Mouse (Mus musculus) right cerebral cortex, adult 18-20 months (tissue): ENCODE measurements around the gene Fig4.

Experiments
- DNase-seq: peaks from one replicate; pipeline ENCODE4 v3.0.0; 2022; ENCODE audit warnings: mixed read lengths

Fig4 gene

GRCm38 (mm10) chr10:41209538-41209937 is 93.5 kb downstream of the Fig4 start:
- no peak for DNase-seq

DNA sequence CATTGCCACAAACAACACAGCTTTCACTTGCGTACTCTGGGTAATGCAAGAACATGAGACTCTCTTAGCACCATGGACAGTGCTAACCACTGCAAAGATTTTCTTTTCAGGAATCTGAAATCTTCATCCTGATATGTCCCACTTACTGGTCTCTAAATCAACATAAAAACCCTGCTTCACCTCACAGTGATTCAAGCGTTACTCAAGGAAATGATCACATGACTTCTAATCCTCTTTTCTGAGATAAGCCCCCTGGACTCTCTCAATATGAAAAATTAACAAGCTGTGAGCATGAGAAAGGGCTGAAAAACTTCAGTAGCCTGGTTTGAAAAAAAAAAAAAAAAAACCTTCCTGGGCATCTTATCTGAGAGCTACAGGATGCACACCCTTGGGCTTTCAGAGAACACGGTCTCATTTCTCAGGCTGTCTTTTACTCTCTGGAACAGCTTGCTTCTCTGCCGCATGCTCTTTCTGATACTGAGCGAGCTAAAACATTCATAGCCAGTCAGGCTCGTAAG is 94.1 kb downstream of the Fig4 start:
- DNase-seq = no peak

- no peak for DNase-seq
Observed at GRCm38 (mm10) chr10:41205647-41206046, 97.4 kb downstream of the Fig4 start.

DNA sequence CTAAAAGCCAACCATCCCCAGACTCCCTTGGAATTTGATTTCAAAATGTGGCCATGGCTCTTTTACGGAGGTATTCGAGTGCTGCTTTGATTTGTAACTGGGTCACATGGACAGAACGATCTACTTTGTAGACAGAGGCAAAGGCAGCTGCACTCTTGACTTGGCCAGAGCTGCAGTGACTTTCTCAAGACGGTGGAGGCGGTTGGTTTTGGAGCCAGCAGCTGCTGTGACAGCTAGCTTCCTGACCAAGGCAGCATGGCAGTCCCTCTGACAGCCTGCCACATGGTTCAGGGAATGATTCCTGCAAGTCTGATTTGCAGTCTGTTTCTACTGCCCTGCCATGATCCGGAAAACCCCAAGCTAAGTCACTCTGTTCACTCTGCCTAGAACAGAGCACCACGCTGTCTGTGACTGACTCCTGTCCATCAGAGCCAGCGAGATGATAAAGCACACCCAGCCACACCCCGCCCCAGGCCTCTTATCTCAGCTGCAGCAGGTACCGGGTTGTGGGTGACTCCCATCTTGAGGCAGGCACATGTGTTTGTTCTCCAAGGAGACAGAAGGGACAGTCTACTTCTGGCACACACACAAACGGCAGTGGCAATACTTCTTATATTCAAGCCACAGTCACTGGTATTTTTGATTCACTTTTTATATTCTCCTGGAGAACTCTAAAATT is 98.3 kb downstream of the Fig4 start:
- DNase-seq = no peak

DNA sequence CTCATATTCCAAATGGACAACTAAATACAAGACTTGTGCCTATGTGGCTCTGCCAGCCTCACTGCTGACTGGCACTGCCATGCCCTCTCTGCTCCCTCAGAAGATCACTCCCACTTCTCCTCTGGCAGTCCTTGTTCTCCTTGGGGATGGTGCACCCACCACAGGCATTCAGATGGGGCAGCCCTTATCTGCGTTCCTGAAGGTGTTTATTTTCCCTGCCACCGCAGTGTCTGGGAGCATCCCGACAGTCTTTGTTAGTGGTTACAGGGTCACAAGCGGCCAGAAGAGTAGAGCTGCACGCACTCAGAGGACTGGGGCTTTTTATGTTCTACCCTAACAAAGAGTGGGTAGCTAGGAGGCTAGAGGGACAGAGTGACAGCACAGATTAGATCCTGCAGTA is 98.9 kb downstream of the Fig4 start:
- no peak for DNase-seq

GRCm38 (mm10) chr10:41198719-41199118 is 104.3 kb downstream of the Fig4 start:
- no peak for DNase-seq

DNA sequence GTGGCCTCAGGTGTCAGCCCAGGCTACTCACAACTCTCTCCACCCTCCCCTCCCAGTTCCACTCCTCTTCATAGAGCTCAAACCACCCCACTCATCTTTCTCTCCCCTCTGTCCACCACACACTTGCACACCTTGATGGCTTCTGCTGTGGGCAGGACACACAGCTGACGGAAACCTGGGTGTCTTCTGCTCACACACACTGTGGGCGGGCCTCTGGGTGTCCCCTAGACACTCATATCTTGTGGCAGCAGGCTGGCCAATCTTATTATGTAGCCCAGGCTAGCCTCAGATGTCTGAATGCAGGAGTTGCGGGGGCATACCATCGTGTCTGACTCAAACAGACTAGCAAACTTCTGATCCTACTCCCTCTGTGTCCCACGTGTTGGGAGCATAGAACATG is 105.3 kb downstream of the Fig4 start:
- no peak for DNase-seq

GRCm38 (mm10) chr10:41196295-41196694 is 106.8 kb downstream of the Fig4 start:
- no peak for DNase-seq

DNA sequence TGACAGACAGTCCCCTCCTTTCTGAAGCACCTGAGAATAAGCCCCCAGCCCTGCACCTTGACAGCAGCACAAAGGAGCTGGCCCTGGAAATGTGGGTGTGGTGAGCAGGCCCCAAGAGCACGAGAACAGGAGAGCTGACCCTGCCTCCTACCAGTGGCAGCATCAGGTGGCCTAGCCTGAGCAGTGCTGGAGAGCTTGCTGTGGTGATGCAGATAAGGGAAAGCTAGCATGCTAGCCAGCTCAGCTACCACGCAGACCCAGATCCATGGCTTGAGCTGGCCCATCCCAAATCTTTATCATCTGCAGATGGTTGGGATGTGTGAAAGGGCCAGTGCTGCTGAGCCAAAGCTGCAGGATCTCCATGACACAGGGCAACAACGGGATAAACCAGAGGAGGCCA is 113.7 kb downstream of the Fig4 start:
- no peak for DNase-seq

DNA sequence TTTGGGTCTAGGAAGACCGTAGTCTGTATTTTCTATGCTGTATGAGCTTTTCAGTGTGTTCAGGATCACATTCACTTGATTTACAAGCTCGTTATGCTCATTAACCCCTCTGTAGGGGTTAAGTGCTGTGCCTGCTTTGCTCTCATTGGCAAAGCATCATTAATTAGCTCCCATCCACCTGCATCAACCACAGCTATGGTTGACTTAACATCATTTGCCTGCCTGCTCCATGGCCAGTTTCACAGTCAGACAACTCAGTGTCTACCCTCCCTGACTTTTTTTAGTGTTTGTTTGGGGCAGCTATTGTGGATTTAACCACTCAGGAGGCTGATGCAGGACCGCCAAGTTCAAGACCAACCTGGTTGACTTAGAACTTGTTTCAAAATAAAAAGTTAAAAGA is 119.1 kb downstream of the Fig4 start:
- DNase-seq = no peak

GRCm38 (mm10) chr10:41182644-41183043 is 120.4 kb downstream of the Fig4 start:
- DNase-seq = no peak

DNA sequence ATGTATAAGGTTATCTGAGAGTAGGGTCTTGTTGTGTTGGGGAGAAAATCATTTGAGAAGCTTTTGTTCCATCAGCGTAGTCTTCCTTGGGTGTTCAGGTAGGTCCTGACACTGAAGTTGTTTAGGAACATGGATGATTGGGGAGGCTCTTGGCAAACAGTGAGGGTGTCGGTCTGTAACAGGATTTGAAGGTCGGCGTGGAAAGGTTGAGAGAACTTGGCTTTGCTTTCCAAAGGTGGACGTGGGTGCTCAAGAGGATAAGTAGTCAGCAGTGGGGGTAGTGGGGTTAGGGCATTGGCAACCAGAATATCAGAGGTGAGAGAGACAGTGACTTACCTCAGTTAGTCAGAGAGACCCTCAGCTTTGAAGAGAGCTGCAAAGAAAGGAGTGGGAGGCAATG is 136.9 kb downstream of the Fig4 start:
- no peak for DNase-seq

- DNase-seq = no peak
Observed at GRCm38 (mm10) chr10:41163108-41163507, 140.0 kb downstream of the Fig4 start.

GRCm38 (mm10) chr10:41157296-41157695 is 145.8 kb downstream of the Fig4 start:
- no peak for DNase-seq

DNA sequence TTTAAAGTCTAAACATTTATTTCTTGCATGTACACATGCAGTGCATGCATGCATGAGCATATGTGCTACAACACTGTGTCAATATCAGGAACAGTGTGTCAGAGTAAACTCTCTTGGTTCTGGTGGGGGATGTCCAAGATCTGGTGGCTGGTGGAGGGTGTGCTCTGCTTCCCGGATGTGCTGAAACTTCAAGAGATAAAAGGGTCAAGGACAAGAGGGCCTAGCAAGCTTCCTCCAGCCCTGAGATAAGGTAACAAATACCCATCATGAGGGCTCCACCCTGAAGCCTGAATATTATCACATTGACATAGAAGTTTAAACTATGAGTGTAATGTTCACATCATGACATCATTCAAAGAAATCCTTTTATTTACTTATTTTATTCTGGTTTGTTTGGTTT is 146.4 kb downstream of the Fig4 start:
- DNase-seq = no peak

GRCm38 (mm10) chr10:41153229-41153750 is 149.8 kb downstream of the Fig4 start:
- no peak for DNase-seq

DNA sequence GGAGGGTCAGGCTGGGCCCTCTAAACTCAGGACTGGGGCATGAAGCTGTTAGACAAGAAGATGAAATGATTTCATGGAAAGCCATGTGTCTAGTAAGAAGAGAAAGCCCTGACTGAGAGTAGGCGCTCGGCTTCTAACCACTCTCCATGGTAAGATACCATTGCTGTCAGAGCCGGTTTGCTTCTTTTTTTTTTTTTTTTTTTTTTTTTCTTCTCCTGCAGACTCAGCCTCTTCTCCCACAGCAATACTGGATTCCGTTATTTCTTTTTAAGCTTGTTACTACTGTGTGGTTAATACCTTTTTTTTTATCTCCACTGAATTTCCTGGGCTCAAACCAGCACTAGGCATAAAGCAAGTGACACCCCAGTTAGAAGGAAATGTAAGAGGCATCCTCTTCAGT is 151.2 kb downstream of the Fig4 start:
- no peak for DNase-seq

DNA sequence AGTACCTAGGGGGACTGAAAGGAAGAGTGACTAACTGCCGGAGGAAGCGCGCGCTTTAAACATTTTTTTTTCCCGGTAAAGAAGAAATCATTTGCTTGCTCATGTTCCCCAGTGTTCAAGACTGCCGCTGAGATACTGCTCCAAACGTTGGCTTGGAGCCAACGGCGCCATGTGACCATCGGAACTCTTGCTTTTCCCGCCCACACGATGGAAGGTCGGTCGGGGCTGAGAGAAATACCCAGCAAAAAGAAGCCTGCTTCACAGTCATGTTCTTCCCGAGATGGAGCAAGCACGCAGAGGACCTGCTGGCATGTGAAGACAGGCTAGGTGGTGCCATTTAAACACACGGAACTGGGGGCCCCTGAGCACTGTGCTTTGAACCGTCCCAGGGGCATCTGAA is 151.6 kb downstream of the Fig4 start:
- DNase-seq = peak; percentile 29

DNA sequence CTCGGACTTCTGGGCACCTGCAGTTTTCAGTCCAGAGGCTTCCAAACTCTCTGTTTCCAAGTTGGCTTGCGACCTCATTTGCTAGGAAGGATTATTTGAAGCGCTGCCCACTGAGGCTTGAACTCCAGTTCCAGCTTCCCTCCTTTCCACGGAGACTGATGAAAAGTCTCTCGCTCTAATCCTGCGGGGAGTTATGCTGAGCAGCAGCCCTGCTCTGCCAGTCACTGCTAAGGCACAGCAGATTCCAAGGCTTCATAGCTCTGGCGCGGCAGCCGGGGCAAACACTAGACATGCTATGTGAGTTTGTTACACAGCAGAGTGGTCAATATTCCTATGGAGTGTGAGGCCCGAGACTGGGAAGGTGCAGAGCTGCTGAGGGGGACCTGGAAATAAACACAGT is 152.0 kb downstream of the Fig4 start:
- DNase-seq = no peak

GRCm38 (mm10) chr10:41150496-41150895 is 152.6 kb downstream of the Fig4 start:
- no peak for DNase-seq

DNA sequence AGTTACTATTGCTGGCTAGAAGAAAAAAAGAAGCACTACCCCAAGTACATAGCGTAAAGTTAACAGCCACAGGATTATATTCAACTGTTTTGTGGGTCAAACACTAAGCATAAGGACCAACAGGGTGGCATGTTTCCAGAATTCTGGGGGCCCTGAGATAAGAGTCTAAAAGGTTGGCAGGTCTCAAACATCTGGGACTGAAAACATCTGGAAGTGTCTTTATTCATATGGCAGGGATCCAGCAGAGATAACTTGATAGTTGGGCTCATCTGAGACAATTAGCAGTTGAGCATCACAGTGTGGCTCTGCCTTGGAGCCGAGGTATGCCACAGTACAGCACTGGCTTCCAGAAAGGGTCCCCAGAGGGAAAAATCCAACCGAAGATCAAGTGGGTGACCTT is 153.8 kb downstream of the Fig4 start:
- no peak for DNase-seq

DNA sequence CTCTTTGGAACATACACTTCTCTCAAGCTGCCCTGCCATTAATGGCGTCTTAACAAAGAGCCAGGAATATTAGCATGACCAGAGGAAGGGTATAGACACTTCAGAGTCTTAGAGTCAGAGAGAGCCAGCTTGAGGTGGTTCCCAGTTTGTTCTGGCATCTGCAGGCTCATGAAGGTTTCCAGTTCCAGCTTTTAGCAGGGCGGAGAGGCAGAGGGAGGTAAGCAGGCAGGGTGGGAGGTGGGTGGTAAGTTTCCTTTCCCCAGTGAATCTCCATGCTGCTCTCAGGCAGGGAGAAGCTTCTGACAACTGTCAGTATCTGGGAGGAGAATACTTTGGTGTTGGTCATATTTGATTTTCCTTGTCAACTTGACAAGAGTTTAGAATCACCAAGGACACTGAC is 156.9 kb downstream of the Fig4 start:
- DNase-seq = peak; percentile 18
